ENCODE assay signal across 9 mouse cellular contexts in genomic region chr8:70406427-70407069, GRCm38 (mm10). TPM values are rescaled to one million over a fixed set of nuclear protein-coding genes. Genes with fewer than 3 reads are reported as not detected.
DNase-seq lines count a peak whose midpoint lies in the region; ATAC-seq lines count a peak whose summit lies in the region.
"Had no signal": no experiment of that assay in that cellular context is flagged by ENCODE, and none has a peak within 500 bp of the region (broad histone marks: within the 10 kb centered on the region; RNA-seq: fewer than 3 reads in every experiment).

No protein-coding gene starts in this region.

- intact Hi-C loops in heart, postnatal 36 days (cut with DNase I): no loop called here

- 66% methylated on average over 11 of the region's 11 CpGs for WGBS in heart, embryonic 16.5 days
- WGBS in intestine, embryonic 16.5 days: 63% methylated on average over 11 of the region's 11 CpGs
- 79% methylated on average over 11 of the region's 11 CpGs for WGBS in limb, embryonic 10.5 days
- WGBS in midbrain, embryonic 11.5 days: 83% methylated on average over 11 of the region's 11 CpGs

- ATAC-seq in heart, embryonic 16.5 days (replicated peaks; ENCODE audit: extremely low read depth, insufficient read depth, low FRiP score): peak; percentile 28; the same call in 1 of the 2 replicates
- ATAC-seq in intestine, embryonic 16.5 days: peak; percentile 81
- no peak for ATAC-seq in midbrain, embryonic 11.5 days (ENCODE audit: low FRiP score)
- no peak for ATAC-seq in frontal cortex, adult (ENCODE audit: low TSS enrichment)

- no peaks in the 10 kb centered on the region for H3K27me3 ChIP-seq in heart, embryonic 16.5 days (ENCODE audit: control insufficient read depth, insufficient read depth, low read length)
- H3K27me3 ChIP-seq in intestine, embryonic 16.5 days (replicated peaks; ENCODE audit: control insufficient read depth, insufficient read depth, low read length): no peaks in the 10 kb centered on the region
- H3K27me3 ChIP-seq in limb, embryonic 10.5 days (ENCODE audit: low read depth, poor library complexity, severe bottlenecking): no peaks in the 10 kb centered on the region
- H3K27me3 ChIP-seq in midbrain, embryonic 11.5 days (ENCODE audit: control insufficient read depth, insufficient read depth, low read length): no peaks in the 10 kb centered on the region

- H3K4me2 ChIP-seq in heart, embryonic 16.5 days (ENCODE audit: low read depth, low read length): no peak overlapping the region
- peak overlapping the region; percentile 26 for H3K4me2 ChIP-seq in intestine, embryonic 16.5 days (ENCODE audit: low read depth, low read length)
- H3K4me2 ChIP-seq in midbrain, embryonic 11.5 days: no peak overlapping the region

- H3K27ac ChIP-seq in heart, embryonic 16.5 days (ENCODE audit: low read length): no peak overlapping the region
- peak overlapping the region; percentile 92 for H3K27ac ChIP-seq in intestine, embryonic 16.5 days (ENCODE audit: low read length)
- peak overlapping the region; percentile 25; the same call in 1 of the 2 replicates for H3K27ac ChIP-seq in limb, embryonic 10.5 days
- H3K27ac ChIP-seq in midbrain, embryonic 11.5 days (ENCODE audit: low read depth, low read length): no peak overlapping the region

- H3K4me3 ChIP-seq in heart, embryonic 16.5 days (ENCODE audit: low read length): no peak overlapping the region
- no peak overlapping the region for H3K4me3 ChIP-seq in intestine, embryonic 16.5 days (ENCODE audit: low read length)
- no peak overlapping the region for H3K4me3 ChIP-seq in limb, embryonic 10.5 days
- no peak overlapping the region for H3K4me3 ChIP-seq in midbrain, embryonic 11.5 days (ENCODE audit: low read depth, low read length)

- H3K4me1 ChIP-seq in heart, embryonic 16.5 days (ENCODE audit: control insufficient read depth, insufficient read depth, low read length): peaks cover 36% of the 10 kb centered on the region
- peaks cover 51% of the 10 kb centered on the region for H3K4me1 ChIP-seq in intestine, embryonic 16.5 days (ENCODE audit: control insufficient read depth, insufficient read depth, low read length)
- H3K4me1 ChIP-seq in limb, embryonic 10.5 days: peaks cover 54% of the 10 kb centered on the region
- peaks cover 10% of the 10 kb centered on the region for H3K4me1 ChIP-seq in midbrain, embryonic 11.5 days (ENCODE audit: control insufficient read depth, insufficient read depth, low read length)

- DNase-seq in heart, postnatal 36 days: no peak
- peak; percentile 67 for DNase-seq in brain, adult 2 months (ENCODE audit: low read depth, low spot score)
- DNase-seq in limb, embryonic 10.5 days (ENCODE audit: low spot score): no peak
- DNase-seq in midbrain, embryonic 11.5 days (ENCODE audit: low spot score, missing footprints): no peak
- no peak for DNase-seq in spleen, adult 18-20 months

- no peaks in the 10 kb centered on the region for H3K9me3 ChIP-seq in heart, embryonic 16.5 days (replicated peaks; ENCODE audit: control insufficient read depth, low read length)
- H3K9me3 ChIP-seq in intestine, embryonic 16.5 days (ENCODE audit: control insufficient read depth, low read length): no peaks in the 10 kb centered on the region
- no peaks in the 10 kb centered on the region for H3K9me3 ChIP-seq in limb, embryonic 10.5 days (replicated peaks)
- H3K9me3 ChIP-seq in midbrain, embryonic 11.5 days (ENCODE audit: control insufficient read depth, low read length): no peaks in the 10 kb centered on the region

- 0 out of 2 replicates have a peak overlapping the region, but pooled peaks have one; percentile 3 for H3K9ac ChIP-seq in heart, embryonic 16.5 days (ENCODE audit: low read length)
- H3K9ac ChIP-seq in intestine, embryonic 16.5 days (ENCODE audit: low read depth, low read length): peak overlapping the region; percentile 53
- no peak overlapping the region for H3K9ac ChIP-seq in midbrain, embryonic 11.5 days (ENCODE audit: low read length)

- H3K36me3 ChIP-seq in heart, embryonic 16.5 days (ENCODE audit: control insufficient read depth, insufficient read depth): no peaks in the 10 kb centered on the region; the same call in 1 of the 2 replicates
- H3K36me3 ChIP-seq in intestine, embryonic 16.5 days (ENCODE audit: control insufficient read depth, insufficient read depth, low read length): no peaks in the 10 kb centered on the region
- peaks cover 20% of the 10 kb centered on the region for H3K36me3 ChIP-seq in limb, embryonic 10.5 days
- H3K36me3 ChIP-seq in midbrain, embryonic 11.5 days (ENCODE audit: control insufficient read depth, insufficient read depth, low read length): no peaks in the 10 kb centered on the region

RNA-seq across cellular contexts. Expression of gene Crtc1, which starts 32.8 kb away (rescaled TPM):
- polyA plus RNA-seq in heart, embryonic 16.5 days (2015; fragmentation: Nextera tagmentation; extraction: Ambion mirVana): 10.2 and 10.7 TPM in 2 replicates
- total RNA-seq in heart, postnatal 36 days (2021): 1 to 10 TPM; 8.2 to 9.8 TPM
- 12.9 and 16.4 TPM in 2 replicates for polyA plus RNA-seq in intestine, embryonic 16.5 days (2015; fragmentation: Nextera tagmentation; extraction: Ambion mirVana)
- polyA plus RNA-seq in limb, embryonic 10.5 days (2016; fragmentation: Nextera tagmentation; extraction: Ambion mirVana): 20.1 and 23.2 TPM in 2 replicates
- 11.8 and 12.9 TPM in 2 replicates for polyA plus RNA-seq in midbrain, embryonic 11.5 days (2014; fragmentation: Nextera tagmentation; extraction: Ambion mirVana)

RNA-seq across cellular contexts. Expression of gene Comp, which starts 33.2 kb away (rescaled TPM):
- polyA plus RNA-seq in heart, embryonic 16.5 days (2015; fragmentation: Nextera tagmentation; extraction: Ambion mirVana): 3.0 and 4.3 TPM in 2 replicates
- 1 to 10 TPM; 4.3 to 5.6 TPM for total RNA-seq in heart, postnatal 36 days (2021)
- polyA plus RNA-seq in intestine, embryonic 16.5 days (2015; fragmentation: Nextera tagmentation; extraction: Ambion mirVana): 0.39 and 0.51 TPM in 2 replicates
- 0.08 and 0.35 TPM in 2 replicates for polyA plus RNA-seq in limb, embryonic 10.5 days (2016; fragmentation: Nextera tagmentation; extraction: Ambion mirVana)
- 0.21 TPM in 1 of 2 replicates, not detected in the other for polyA plus RNA-seq in midbrain, embryonic 11.5 days (2014; fragmentation: Nextera tagmentation; extraction: Ambion mirVana)
- total RNA-seq: megakaryocyte progenitor cell, adult 5-6 weeks had no signal

RNA-seq across cellular contexts. Expression of gene Upf1, which starts 53.5 kb away (rescaled TPM):
- polyA plus RNA-seq in heart, embryonic 16.5 days (2015; fragmentation: Nextera tagmentation; extraction: Ambion mirVana): 7.9 and 9.7 TPM in 2 replicates
- 10 to 100 TPM; 45.4 to 46.0 TPM for total RNA-seq in heart, postnatal 36 days (2021)
- polyA plus RNA-seq in intestine, embryonic 16.5 days (2015; fragmentation: Nextera tagmentation; extraction: Ambion mirVana): 6.8 and 7.4 TPM in 2 replicates
- polyA plus RNA-seq in limb, embryonic 10.5 days (2016; fragmentation: Nextera tagmentation; extraction: Ambion mirVana): 25.6 and 26.7 TPM in 2 replicates
- polyA plus RNA-seq in midbrain, embryonic 11.5 days (2014; fragmentation: Nextera tagmentation; extraction: Ambion mirVana): 19.6 and 19.8 TPM in 2 replicates

Comparison
In these comparisons a context has a peak if more than half of its experiments do, and no peak if none do; other contexts are left out.
1. ATAC-seq: peak in heart, embryonic 16.5 days (single experiment) and intestine, embryonic 16.5 days (single experiment); none in midbrain, embryonic 11.5 days (single experiment) and frontal cortex, adult (single experiment).
2. H3K27ac ChIP-seq: peak in intestine, embryonic 16.5 days (single experiment) and limb, embryonic 10.5 days (single experiment); none in heart, embryonic 16.5 days (single experiment) and midbrain, embryonic 11.5 days (single experiment).